Mouse (Mus musculus): ENCODE data around the gene Ptprs. TPM values are rescaled to one million over a fixed set of nuclear protein-coding genes. Genes with fewer than 3 reads are reported as not detected.

The Ptprs gene
- polyA plus RNA-seq, 1 experiment from 2014 or later: 229 TPM

DNA sequence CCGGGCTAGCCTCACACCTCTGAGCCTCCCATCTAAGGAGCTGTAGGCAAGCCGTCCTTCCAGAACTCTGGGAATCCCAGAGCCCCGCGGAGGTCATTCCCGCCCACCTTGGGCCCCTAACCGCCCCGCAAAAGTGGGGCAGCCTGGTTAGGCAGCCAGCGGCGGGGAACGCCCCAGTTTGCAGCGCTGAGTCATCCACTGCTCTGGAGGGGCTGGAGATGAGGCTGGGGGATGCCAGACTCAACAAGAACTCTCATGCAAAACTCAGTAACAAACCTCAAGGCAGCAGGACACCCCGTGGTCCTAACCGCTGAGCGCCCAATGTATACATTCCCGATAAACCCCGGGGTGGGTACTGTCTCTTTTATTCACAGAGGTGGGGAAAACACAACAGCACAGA is 4.2 kb downstream of the Ptprs start:
- Histone ChIP-seq H3K9ac (ENCODE audit: low read depth, low read length) (peak overlapping the region; percentile 96), H3K27ac (ENCODE audit: low read depth, low read length) (no peak overlapping the region), H3K4me1 (ENCODE audit: control insufficient read depth, insufficient read depth, low read depth, low read length) (peaks cover 70% of the 10 kb centered on the region), H3K4me3 (ENCODE audit: low read length) (peak overlapping the region; percentile 80), H3K27me3 (replicated peaks; ENCODE audit: control insufficient read depth, insufficient read depth, low read length) (no peaks in the 10 kb centered on the region), H3K9me3 (ENCODE audit: control insufficient read depth, low read length) (no peaks in the 10 kb centered on the region), H3K36me3 (ENCODE audit: control insufficient read depth, insufficient read depth, low read length) (0 out of 2 replicates have a peak, but pooled peaks cover 3% of the 10 kb centered on the region), H3K4me2 (ENCODE audit: low read length) (peak overlapping the region; percentile 94)
- ATAC-seq: no peak
- 6% methylated on average over 16 of the region's 16 CpGs for WGBS

- Histone ChIP-seq H3K36me3 (ENCODE audit: control insufficient read depth, insufficient read depth, low read length) (0 out of 2 replicates have a peak, but pooled peaks cover 3% of the 10 kb centered on the region), H3K9ac (ENCODE audit: low read depth, low read length) (0 out of 2 replicates have a peak overlapping the region, but pooled peaks have one; percentile 9), H3K9me3 (ENCODE audit: control insufficient read depth, low read length) (no peaks in the 10 kb centered on the region), H3K27ac (ENCODE audit: low read depth, low read length) (no peak overlapping the region), H3K4me1 (ENCODE audit: control insufficient read depth, insufficient read depth, low read depth, low read length) (peaks cover 76% of the 10 kb centered on the region), H3K4me2 (ENCODE audit: low read length) (no peak overlapping the region), H3K27me3 (replicated peaks; ENCODE audit: control insufficient read depth, insufficient read depth, low read length) (no peaks in the 10 kb centered on the region), H3K4me3 (ENCODE audit: low read length) (no peak overlapping the region)
- 50% methylated on average over 5 of the region's 5 CpGs for WGBS
- ATAC-seq: no peak
These were observed 5.1 kb downstream of the Ptprs start for GRCm38 (mm10) chr17:56471136-56471535.

- H3K4me2 ChIP-seq (ENCODE audit: low read length): peak overlapping the region; percentile 52
- no peaks in the 10 kb centered on the region for H3K9me3 ChIP-seq (ENCODE audit: control insufficient read depth, low read length)
- no peak overlapping the region; the same call in 1 of the 2 replicates for H3K27ac ChIP-seq (ENCODE audit: low read depth, low read length)
- H3K36me3 ChIP-seq (ENCODE audit: control insufficient read depth, insufficient read depth, low read length): 0 out of 2 replicates have a peak, but pooled peaks cover 3% of the 10 kb centered on the region
- peak overlapping the region; percentile 21; the same call in 1 of the 2 replicates for H3K4me3 ChIP-seq (ENCODE audit: low read length)
- no peak overlapping the region; the same call in 1 of the 2 replicates for H3K9ac ChIP-seq (ENCODE audit: low read depth, low read length)
- ATAC-seq: no peak
- no peaks in the 10 kb centered on the region for H3K27me3 ChIP-seq (replicated peaks; ENCODE audit: control insufficient read depth, insufficient read depth, low read length)
- 15% methylated on average over 10 of the region's 10 CpGs for WGBS
- peaks cover 78% of the 10 kb centered on the region for H3K4me1 ChIP-seq (ENCODE audit: control insufficient read depth, insufficient read depth, low read depth, low read length)
These were observed 5.7 kb downstream of the Ptprs start for GRCm38 (mm10) chr17:56470571-56470970.

DNA sequence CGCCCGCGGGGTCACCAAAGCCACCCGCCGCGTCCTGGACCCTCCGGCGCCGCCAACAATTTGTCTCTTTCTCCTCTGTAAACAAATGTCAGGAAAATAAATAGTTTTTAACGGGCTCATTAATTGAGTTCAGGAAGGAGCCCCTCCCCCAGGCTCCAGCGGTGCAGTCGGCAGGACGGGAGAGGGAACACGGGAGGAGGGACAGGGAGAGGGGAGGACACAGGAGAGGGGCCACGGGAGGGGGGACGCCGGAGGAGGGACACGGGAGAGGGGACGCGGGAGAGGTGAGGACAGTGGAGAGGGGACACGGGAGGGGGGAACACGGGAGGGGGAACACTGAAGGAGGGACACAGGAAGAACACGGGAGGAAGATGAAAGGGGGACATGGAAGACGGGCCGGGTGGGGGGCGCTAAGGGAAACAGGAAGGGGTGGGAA is 6.3 kb downstream of the Ptprs start:
- ATAC-seq: no peak
- peaks cover 77% of the 10 kb centered on the region for H3K4me1 ChIP-seq (ENCODE audit: control insufficient read depth, insufficient read depth, low read depth, low read length)
- 0 out of 2 replicates have a peak, but pooled peaks cover 3% of the 10 kb centered on the region for H3K36me3 ChIP-seq (ENCODE audit: control insufficient read depth, insufficient read depth, low read length)
- H3K27me3 ChIP-seq (replicated peaks; ENCODE audit: control insufficient read depth, insufficient read depth, low read length): no peaks in the 10 kb centered on the region
- H3K9ac ChIP-seq (ENCODE audit: low read depth, low read length): peak overlapping the region; percentile 47
- H3K4me3 ChIP-seq (ENCODE audit: low read length): peak overlapping the region; percentile 21; the same call in 1 of the 2 replicates
- peak overlapping the region; percentile 52 for H3K4me2 ChIP-seq (ENCODE audit: low read length)
- peak overlapping the region; percentile 0; the same call in 1 of the 2 replicates for H3K27ac ChIP-seq (ENCODE audit: low read depth, low read length)
- H3K9me3 ChIP-seq (ENCODE audit: control insufficient read depth, low read length): no peaks in the 10 kb centered on the region
- WGBS: 4% methylated on average over 26 of the region's 26 CpGs

- H3K36me3 ChIP-seq (ENCODE audit: control insufficient read depth, insufficient read depth, low read length): 0 out of 2 replicates have a peak, but pooled peaks cover 3% of the 10 kb centered on the region
- H3K9me3 ChIP-seq (ENCODE audit: control insufficient read depth, low read length): no peaks in the 10 kb centered on the region
- WGBS: 16% methylated on average over 8 of the region's 8 CpGs
- H3K4me2 ChIP-seq (ENCODE audit: low read length): peak overlapping the region; percentile 52
- H3K9ac ChIP-seq (ENCODE audit: low read depth, low read length): 0 out of 2 replicates have a peak overlapping the region, but pooled peaks have one; percentile 9
- H3K4me3 ChIP-seq (ENCODE audit: low read length): no peak overlapping the region
- no peaks in the 10 kb centered on the region for H3K27me3 ChIP-seq (replicated peaks; ENCODE audit: control insufficient read depth, insufficient read depth, low read length)
- ATAC-seq: no peak
- H3K4me1 ChIP-seq (ENCODE audit: control insufficient read depth, insufficient read depth, low read depth, low read length): peaks cover 80% of the 10 kb centered on the region
- peak overlapping the region; percentile 84 for H3K27ac ChIP-seq (ENCODE audit: low read depth, low read length)
These were observed 7.0 kb downstream of the Ptprs start for GRCm38 (mm10) chr17:56469275-56469674.

DNA sequence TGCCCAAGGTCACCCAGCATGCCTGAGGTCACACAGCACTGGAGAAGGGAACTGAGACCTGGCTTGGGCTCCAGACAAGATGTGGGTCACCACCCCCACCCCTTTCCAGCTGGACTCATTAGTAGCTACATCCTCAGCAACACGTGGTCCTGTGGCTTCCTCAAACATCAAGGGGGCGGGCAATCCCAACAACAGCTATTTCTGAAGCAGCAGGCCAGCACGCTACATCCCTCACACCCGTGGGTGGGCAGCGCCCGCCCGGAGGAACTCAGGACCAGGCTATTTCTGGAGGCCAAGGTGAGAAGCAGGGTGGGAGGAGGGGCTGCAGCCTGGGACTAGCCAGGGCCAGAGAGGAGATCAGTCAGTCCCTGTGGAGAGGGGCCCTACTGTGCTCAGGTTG is 7.4 kb downstream of the Ptprs start:
- Histone ChIP-seq H3K27ac (ENCODE audit: low read depth, low read length) (peak overlapping the region; percentile 84), H3K4me1 (ENCODE audit: control insufficient read depth, insufficient read depth, low read depth, low read length) (peaks cover 79% of the 10 kb centered on the region), H3K4me2 (ENCODE audit: low read length) (0 out of 2 replicates have a peak overlapping the region, but pooled peaks have one; percentile 2)

GRCm38 (mm10) chr17:56468380-56468779 is 7.9 kb downstream of the Ptprs start:
- WGBS: 78% methylated on average over 9 of the region's 9 CpGs
- no peak overlapping the region; the same call in 1 of the 2 replicates for H3K9ac ChIP-seq (ENCODE audit: low read depth, low read length)
- no peaks in the 10 kb centered on the region for H3K9me3 ChIP-seq (ENCODE audit: control insufficient read depth, low read length)
- no peaks in the 10 kb centered on the region for H3K27me3 ChIP-seq (replicated peaks; ENCODE audit: control insufficient read depth, insufficient read depth, low read length)
- 0 out of 2 replicates have a peak, but pooled peaks cover 3% of the 10 kb centered on the region for H3K36me3 ChIP-seq (ENCODE audit: control insufficient read depth, insufficient read depth, low read length)
- no peak overlapping the region for H3K4me3 ChIP-seq (ENCODE audit: low read length)
- H3K27ac ChIP-seq (ENCODE audit: low read depth, low read length): peak overlapping the region; percentile 84
- H3K4me1 ChIP-seq (ENCODE audit: control insufficient read depth, insufficient read depth, low read depth, low read length): peaks cover 79% of the 10 kb centered on the region
- no peak overlapping the region; the same call in 1 of the 2 replicates for H3K4me2 ChIP-seq (ENCODE audit: low read length)
- no peak for ATAC-seq

More for the DNA sequence above, 7.4 kb downstream of the Ptprs start:
- Histone ChIP-seq H3K4me3 (ENCODE audit: low read length) (no peak overlapping the region), H3K27me3 (replicated peaks; ENCODE audit: control insufficient read depth, insufficient read depth, low read length) (no peaks in the 10 kb centered on the region), H3K36me3 (ENCODE audit: control insufficient read depth, insufficient read depth, low read length) (0 out of 2 replicates have a peak, but pooled peaks cover 3% of the 10 kb centered on the region), H3K9me3 (ENCODE audit: control insufficient read depth, low read length) (no peaks in the 10 kb centered on the region), H3K9ac (ENCODE audit: low read depth, low read length) (0 out of 2 replicates have a peak overlapping the region, but pooled peaks have one; percentile 9)
- ATAC-seq: no peak
- 56% methylated on average over 7 of the region's 7 CpGs for WGBS

DNA sequence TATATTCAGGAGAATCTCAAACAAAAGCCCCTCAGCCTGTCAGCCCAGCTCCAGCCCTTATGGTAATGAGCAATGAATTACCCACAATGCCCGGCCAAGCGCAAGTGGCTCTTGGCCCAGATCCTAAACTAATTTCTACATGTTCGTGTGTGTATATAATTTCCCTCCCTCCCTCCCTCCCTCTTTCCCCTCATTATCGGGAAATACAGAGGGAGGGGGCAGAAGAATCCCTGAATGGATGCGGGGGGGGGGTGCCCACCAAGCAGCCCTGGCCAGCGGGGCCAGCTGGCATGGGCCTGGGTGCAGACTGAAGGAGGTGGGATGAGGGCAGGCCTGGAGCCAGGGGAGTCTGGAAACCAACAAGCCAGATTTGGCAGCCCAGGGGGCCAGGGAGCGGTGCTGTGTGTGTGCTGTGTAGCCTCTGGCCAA is 8.8 kb downstream of the Ptprs start:
- 6% methylated on average over 7 of the region's 7 CpGs for WGBS
- 0 out of 2 replicates have a peak, but pooled peaks cover 3% of the 10 kb centered on the region for H3K36me3 ChIP-seq (ENCODE audit: control insufficient read depth, insufficient read depth, low read length)
- no peaks in the 10 kb centered on the region for H3K9me3 ChIP-seq (ENCODE audit: control insufficient read depth, low read length)
- peak overlapping the region; percentile 44 for H3K9ac ChIP-seq (ENCODE audit: low read depth, low read length)
- peaks cover 79% of the 10 kb centered on the region for H3K4me1 ChIP-seq (ENCODE audit: control insufficient read depth, insufficient read depth, low read depth, low read length)
- peak overlapping the region; percentile 51 for H3K4me2 ChIP-seq (ENCODE audit: low read length)
- H3K27ac ChIP-seq (ENCODE audit: low read depth, low read length): peak overlapping the region; percentile 84
- H3K27me3 ChIP-seq (replicated peaks; ENCODE audit: control insufficient read depth, insufficient read depth, low read length): no peaks in the 10 kb centered on the region
- H3K4me3 ChIP-seq (ENCODE audit: low read length): peak overlapping the region; percentile 18
- peak; percentile 78 for ATAC-seq

- Histone ChIP-seq H3K36me3 (ENCODE audit: control insufficient read depth, insufficient read depth, low read length) (0 out of 2 replicates have a peak, but pooled peaks cover 3% of the 10 kb centered on the region), H3K9me3 (ENCODE audit: control insufficient read depth, low read length) (no peaks in the 10 kb centered on the region), H3K27ac (ENCODE audit: low read depth, low read length) (peak overlapping the region; percentile 84), H3K9ac (ENCODE audit: low read depth, low read length) (peak overlapping the region; percentile 27), H3K27me3 (replicated peaks; ENCODE audit: control insufficient read depth, insufficient read depth, low read length) (no peaks in the 10 kb centered on the region), H3K4me1 (ENCODE audit: control insufficient read depth, insufficient read depth, low read depth, low read length) (peaks cover 74% of the 10 kb centered on the region), H3K4me3 (ENCODE audit: low read length) (no peak overlapping the region), H3K4me2 (ENCODE audit: low read length) (peak overlapping the region; percentile 51)
- 44% methylated on average over 6 of the region's 6 CpGs for WGBS
- no peak for ATAC-seq
These were observed 9.5 kb downstream of the Ptprs start for GRCm38 (mm10) chr17:56466747-56467146.
